Mouse (Mus musculus): ENCODE data around the gene 1110008P14Rik. TPM values are rescaled to one million over a fixed set of nuclear protein-coding genes. Genes with fewer than 3 reads are reported as not detected.

1110008P14Rik gene
- polyA plus RNA-seq, 2 experiments: 32.6 to 40.8 TPM

DNA sequence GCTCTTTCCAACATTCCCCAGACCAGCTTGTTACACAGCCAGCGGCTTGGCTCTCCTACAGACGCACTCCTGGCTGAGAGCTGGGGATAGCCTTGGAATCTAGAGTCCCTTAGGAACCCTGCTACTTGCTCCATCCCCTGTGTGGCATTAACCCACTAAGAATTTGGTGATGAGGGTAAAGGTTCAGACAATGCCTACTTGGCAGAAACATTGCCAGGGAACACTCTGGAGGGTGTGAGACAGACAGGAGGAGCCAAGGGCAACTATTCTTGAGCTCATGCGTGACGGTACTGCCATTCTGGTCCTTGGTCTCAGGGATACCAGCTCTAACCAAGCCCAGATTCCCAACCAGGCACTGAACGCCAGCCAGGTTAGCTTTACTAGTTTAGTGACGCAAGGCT lies 40.1 kb upstream of the 1110008P14Rik start:
- peaks cover 19 to 39% of the 10 kb centered on the region in 2 experiments for H3K4me1 ChIP-seq (replicated peaks; ENCODE audit: control insufficient read depth in 2 of 2, insufficient read depth in 2 of 2, low read length in 1 of 2)
- no peaks in the 10 kb centered on the region for H3K9me3 ChIP-seq (ENCODE audit: control insufficient read depth, low read length)
- no peak overlapping the region for H3K4me3 ChIP-seq (ENCODE audit: insufficient read depth in 1 of 2, low read depth in 2 of 2, low read length in 2 of 2)
- TF ChIP-seq CTCF (IDR thresholded peaks at IDR 0.05; ENCODE audit: low read depth) (no peak), EP300 (IDR thresholded peaks at IDR 0.05; ENCODE audit: low read depth) (no peak)
- WGBS (ENCODE audit: insufficient replicate concordance): 84% methylated on average over 6 of the region's 6 CpGs
- H3K27ac ChIP-seq: no peak overlapping the region
- peaks cover 10% of the 10 kb centered on the region; the same call in 1 of the 2 replicates for H3K36me3 ChIP-seq (replicated peaks; ENCODE audit: control insufficient read depth, insufficient read depth, low read depth)
- H3K9ac ChIP-seq (replicated peaks): no peak overlapping the region
- ATAC-seq (ENCODE audit: insufficient read depth) (no peak), DNase-seq (ENCODE audit: low read depth in 3 of 3, low spot score in 3 of 3) (no peak)
- no peak overlapping the region for H3K4me2 ChIP-seq (ENCODE audit: low read depth)
- H3K27me3 ChIP-seq (ENCODE audit: control insufficient read depth, insufficient read depth, low read length): no peaks in the 10 kb centered on the region

DNA sequence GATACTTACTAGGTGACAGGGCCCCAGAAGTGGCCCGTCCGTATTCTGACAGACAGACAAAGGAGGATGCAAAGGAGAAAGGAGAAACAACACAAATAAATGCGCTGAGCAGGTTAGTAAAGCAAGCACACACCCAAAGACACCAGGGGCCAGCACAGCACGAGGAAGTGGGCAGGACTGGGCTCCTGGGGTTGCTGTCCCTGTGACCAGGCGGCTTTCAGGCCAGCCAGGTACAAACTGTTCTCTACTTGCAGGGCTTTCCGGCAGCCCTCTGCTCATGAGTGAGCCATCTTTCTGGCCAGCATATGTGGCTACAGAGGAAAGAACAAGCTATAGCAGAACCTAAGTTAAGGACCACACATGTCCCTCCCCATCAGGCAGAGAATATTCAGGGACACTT lies 38.9 kb upstream of the 1110008P14Rik start:
- Histone ChIP-seq H3K27me3 (ENCODE audit: control insufficient read depth, insufficient read depth, low read length) (no peaks in the 10 kb centered on the region), H3K27ac (no peak overlapping the region), H3K36me3 (replicated peaks; ENCODE audit: control insufficient read depth, insufficient read depth, low read depth) (peaks cover 19% of the 10 kb centered on the region), H3K4me3 (ENCODE audit: insufficient read depth in 1 of 2, low read depth in 2 of 2, low read length in 2 of 2) (no peak overlapping the region), H3K4me2 (ENCODE audit: low read depth) (no peak overlapping the region), H3K9me3 (ENCODE audit: control insufficient read depth, low read length) (no peaks in the 10 kb centered on the region), H3K4me1 (replicated peaks; ENCODE audit: control insufficient read depth in 2 of 2, insufficient read depth in 2 of 2, low read length in 1 of 2) (peaks cover 19 to 37% of the 10 kb centered on the region in 2 experiments), H3K9ac (replicated peaks) (no peak overlapping the region)
- TF ChIP-seq EP300 (IDR thresholded peaks at IDR 0.05; ENCODE audit: low read depth) (no peak), CTCF (IDR thresholded peaks at IDR 0.05; ENCODE audit: low read depth) (no peak)
- DNase-seq (ENCODE audit: low read depth in 3 of 3, low spot score in 3 of 3) (no peak), ATAC-seq (ENCODE audit: insufficient read depth) (no peak)
- WGBS (ENCODE audit: insufficient replicate concordance): 76% methylated on average over 6 of the region's 6 CpGs

DNA sequence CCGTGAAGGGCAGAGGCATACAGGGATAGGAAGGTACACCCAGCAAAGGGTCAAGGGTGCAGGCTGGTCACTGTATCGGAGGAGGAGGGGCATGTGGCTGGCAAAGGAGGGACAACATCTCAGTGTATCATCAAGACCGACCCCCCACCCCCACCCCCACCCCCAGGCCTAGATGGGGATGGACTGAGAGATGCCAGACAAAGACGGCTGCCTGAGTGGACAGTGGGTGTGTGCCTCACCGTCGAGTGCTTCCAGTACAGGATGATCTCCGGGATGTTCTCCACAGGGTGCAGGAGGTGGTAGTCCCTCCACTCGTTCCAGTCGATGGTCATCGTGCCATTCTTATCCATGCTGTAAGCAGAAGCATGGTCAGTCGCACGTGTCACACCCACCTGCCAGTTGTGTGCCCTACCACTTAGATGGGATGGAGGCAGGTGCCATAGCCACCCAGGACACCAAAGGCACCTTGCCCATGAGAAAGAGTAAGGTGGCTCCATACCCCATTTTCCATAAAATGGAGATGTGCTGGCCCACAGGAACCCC lies 38.4 kb upstream of the 1110008P14Rik start:
- WGBS (ENCODE audit: insufficient replicate concordance): 82% methylated on average over 12 of the region's 12 CpGs
- Histone ChIP-seq H3K9ac (replicated peaks) (no peak overlapping the region), H3K36me3 (replicated peaks; ENCODE audit: control insufficient read depth, insufficient read depth, low read depth) (peaks cover 19% of the 10 kb centered on the region), H3K4me1 (replicated peaks; ENCODE audit: control insufficient read depth in 2 of 2, insufficient read depth in 2 of 2, low read length in 1 of 2) (peaks cover 19 to 33% of the 10 kb centered on the region in 2 experiments), H3K27ac (no peak overlapping the region), H3K9me3 (ENCODE audit: control insufficient read depth, low read length) (no peaks in the 10 kb centered on the region), H3K4me2 (ENCODE audit: low read depth) (no peak overlapping the region), H3K4me3 (ENCODE audit: insufficient read depth in 1 of 2, low read depth in 2 of 2, low read length in 2 of 2) (no peak overlapping the region), H3K27me3 (ENCODE audit: control insufficient read depth, insufficient read depth, low read length) (no peaks in the 10 kb centered on the region)
- DNase-seq (ENCODE audit: low read depth in 3 of 3, low spot score in 3 of 3): no peak
- TF ChIP-seq EP300 (IDR thresholded peaks at IDR 0.05; ENCODE audit: low read depth) (no peak), CTCF (IDR thresholded peaks at IDR 0.05; ENCODE audit: low read depth) (no peak)
- no peak for ATAC-seq (ENCODE audit: insufficient read depth)

DNA sequence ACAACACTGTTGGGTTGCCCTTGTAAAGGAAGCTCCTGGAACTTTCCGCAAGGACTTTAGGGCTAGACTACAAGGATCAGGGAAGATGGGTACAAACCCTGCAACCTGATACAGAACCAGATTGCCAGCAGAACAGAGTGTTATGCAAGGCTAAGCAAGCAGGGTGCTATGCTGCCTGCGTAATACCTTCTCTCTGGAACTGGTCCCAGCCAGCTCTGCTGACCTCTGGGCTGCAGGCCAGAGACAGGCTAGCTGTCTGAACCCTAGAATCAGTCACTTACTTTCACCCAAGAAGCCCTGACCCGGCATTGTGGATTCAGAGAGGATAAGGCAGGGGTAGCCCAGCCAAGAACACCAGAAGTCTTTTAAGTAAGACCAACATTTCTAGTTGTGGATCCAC lies 37.6 kb upstream of the 1110008P14Rik start:
- TF ChIP-seq EP300 (IDR thresholded peaks at IDR 0.05; ENCODE audit: low read depth) (no peak), CTCF (IDR thresholded peaks at IDR 0.05; ENCODE audit: low read depth) (no peak)
- H3K36me3 ChIP-seq (replicated peaks; ENCODE audit: control insufficient read depth, insufficient read depth, low read depth): peaks cover 19% of the 10 kb centered on the region
- no peak overlapping the region for H3K4me2 ChIP-seq (ENCODE audit: low read depth)
- DNase-seq (ENCODE audit: low read depth in 3 of 3, low spot score in 3 of 3) (no peak), ATAC-seq (ENCODE audit: insufficient read depth) (peak; percentile 49)
- no peaks in the 10 kb centered on the region for H3K27me3 ChIP-seq (ENCODE audit: control insufficient read depth, insufficient read depth, low read length)
- H3K9ac ChIP-seq (replicated peaks): no peak overlapping the region
- H3K27ac ChIP-seq: no peak overlapping the region
- H3K9me3 ChIP-seq (ENCODE audit: control insufficient read depth, low read length): no peaks in the 10 kb centered on the region
- H3K4me1 ChIP-seq (replicated peaks; ENCODE audit: control insufficient read depth in 2 of 2, insufficient read depth in 2 of 2, low read length in 1 of 2): peaks cover 14 to 25% of the 10 kb centered on the region in 2 experiments
- WGBS (ENCODE audit: insufficient replicate concordance): 74% methylated on average over 3 of the region's 3 CpGs
- H3K4me3 ChIP-seq (ENCODE audit: insufficient read depth in 1 of 2, low read depth in 2 of 2, low read length in 2 of 2): no peak overlapping the region

GRCm38 (mm10) chr2:32418430-32419151 lies 36.9 kb upstream of the 1110008P14Rik start:
- Histone ChIP-seq H3K4me2 (ENCODE audit: low read depth) (no peak overlapping the region), H3K4me3 (ENCODE audit: insufficient read depth in 1 of 2, low read depth in 2 of 2, low read length in 2 of 2) (no peak overlapping the region), H3K36me3 (replicated peaks; ENCODE audit: control insufficient read depth, insufficient read depth, low read depth) (peaks cover 19% of the 10 kb centered on the region), H3K4me1 (replicated peaks; ENCODE audit: control insufficient read depth in 2 of 2, insufficient read depth in 2 of 2, low read length in 1 of 2) (peaks cover 10 to 19% of the 10 kb centered on the region in 2 experiments), H3K9ac (replicated peaks) (no peak overlapping the region), H3K9me3 (ENCODE audit: control insufficient read depth, low read length) (no peaks in the 10 kb centered on the region), H3K27ac (peak overlapping the region; percentile 37; the same call in 1 of the 2 replicates), H3K27me3 (ENCODE audit: control insufficient read depth, insufficient read depth, low read length) (no peaks in the 10 kb centered on the region)
- TF ChIP-seq CTCF (IDR thresholded peaks at IDR 0.05; ENCODE audit: low read depth) (no peak), EP300 (IDR thresholded peaks at IDR 0.05; ENCODE audit: low read depth) (no peak)
- DNase-seq (ENCODE audit: low read depth in 3 of 3, low spot score in 3 of 3): no peak
- peak; percentile 47; the same call in 1 of the 2 replicates for ATAC-seq (ENCODE audit: insufficient read depth)
- WGBS (ENCODE audit: insufficient replicate concordance): 73% methylated on average over 12 of the region's 12 CpGs
